Mouse (Mus musculus) thymus, adult 2 months (tissue): ENCODE data around the gene Gstp1.

Experiments
- CTCF ChIP-seq: fragments of 200-500 bp; IDR thresholded peaks from 2 replicates; pipeline ENCODE4 v1.5.1; 2012; ENCODE audit warnings: mild to moderate bottlenecking, control low read depth, low read length, moderate library complexity, borderline replicate concordance; ENCODE audit not compliant: control insufficient read depth, poor library complexity, insufficient read depth; ENCODE audit errors: extremely low read depth
- POLR2A ChIP-seq: fragments of 200-500 bp; IDR thresholded peaks from 2 replicates; pipeline ENCODE4 v1.6.1; 2012; ENCODE audit warnings: mild to moderate bottlenecking, low read length, control low read depth, moderate library complexity; ENCODE audit not compliant: control insufficient read depth, poor library complexity, insufficient read depth; ENCODE audit errors: extremely low read depth

GRCm38 (mm10) chr19:3997231-3997630, 40.6 kb downstream of the Gstp1 start:
- no peak for TF ChIP-seq CTCF
- no peak for TF ChIP-seq POLR2A
